Mouse (Mus musculus): ENCODE data around the gene Olfr1230. TPM values are rescaled to one million over a fixed set of nuclear protein-coding genes. Genes with fewer than 3 reads are reported as not detected.

The Olfr1230 gene
- not detected for total RNA-seq (2021)

- no peak for DNase-seq
- intact Hi-C loops (cut with DNase I), result no loop called here
Measured at GRCm38 (mm10) chr2:89297168-89297567, at the start of gene Olfr1230. Gene Olfr1230 (minus strand): TSS chr2:89297268.

GRCm38 (mm10) chr2:89342298-89342697, 45.2 kb upstream of the Olfr1230 start, which contains the start of gene Olfr1233:
Gene Olfr1233 (minus strand): TSS chr2:89342398.
- intact Hi-C loops (cut with DNase I), result no loop called here
- DNase-seq, result no peak

- intact Hi-C loops (cut with DNase I), result no loop called here
- no peak for DNase-seq
Measured at GRCm38 (mm10) chr2:89329575-89329974, 32.5 kb upstream of the Olfr1230 start, which contains the start of gene Olfr1232. Gene Olfr1232 (minus strand): TSS chr2:89329675.

GRCm38 (mm10) chr2:89306974-89307373, 9.9 kb upstream of the Olfr1230 start, which contains the start of gene Olfr1231:
Gene Olfr1231 (minus strand): TSS chr2:89307074.
- DNase-seq, result no peak
- intact Hi-C loops (cut with DNase I), result no loop called here

GRCm38 (mm10) chr2:89287914-89288313, 9.2 kb downstream of the Olfr1230 start, which contains the start of gene Olfr1229:
Gene Olfr1229 (minus strand): TSS chr2:89288014.
- intact Hi-C loops (cut with DNase I), result no loop called here
- DNase-seq, result no peak

- intact Hi-C loops (cut with DNase I), result no loop called here
- DNase-seq, result no peak
Measured at GRCm38 (mm10) chr2:89253962-89254361, 43.1 kb downstream of the Olfr1230 start, which contains the start of gene Olfr1228. Gene Olfr1228 (minus strand): TSS chr2:89254062.

Other genes starting within 250 kb of the Olfr1230 start
- not detected for gene Olfr1218, start 236.1 kb downstream of the Olfr1230 start, total RNA-seq (2021)
- not detected for gene Olfr1219, start 213.8 kb downstream of the Olfr1230 start, total RNA-seq (2021)
- gene Olfr1220, start 190.4 kb downstream of the Olfr1230 start, total RNA-seq (2021), result not detected
- gene Olfr1221, start 180.0 kb downstream of the Olfr1230 start, total RNA-seq (2021), result not detected
- gene Olfr1222, start 164.2 kb downstream of the Olfr1230 start, total RNA-seq (2021), result not detected
- gene Olfr1223, start 145.7 kb downstream of the Olfr1230 start, total RNA-seq (2021), result not detected
- not detected for gene Olfr1224-ps1, start 133.2 kb downstream of the Olfr1230 start, total RNA-seq (2021)
- not detected for gene Olfr1225, start 122.6 kb downstream of the Olfr1230 start, total RNA-seq (2021)
- not detected for gene Olfr1226, start 97.2 kb downstream of the Olfr1230 start, total RNA-seq (2021)
- gene Olfr1228, start 43.2 kb downstream of the Olfr1230 start, total RNA-seq (2021), result not detected
- not detected for gene Olfr1229, start 9.3 kb downstream of the Olfr1230 start, total RNA-seq (2021)
- not detected for gene Olfr1231, start 9.8 kb upstream of the Olfr1230 start, total RNA-seq (2021)
- gene Olfr1232, start 32.4 kb upstream of the Olfr1230 start, total RNA-seq (2021), result not detected
- gene Olfr1233, start 45.1 kb upstream of the Olfr1230 start, total RNA-seq (2021), result not detected
- gene Olfr1234, start 67.6 kb upstream of the Olfr1230 start, total RNA-seq (2021), result not detected
- gene Olfr1238, start 112.4 kb upstream of the Olfr1230 start, total RNA-seq (2021), result not detected
- not detected for gene Olfr1239, start 123.1 kb upstream of the Olfr1230 start, total RNA-seq (2021)
- gene Olfr1240, start 145.7 kb upstream of the Olfr1230 start, total RNA-seq (2021), result not detected
- not detected for gene Olfr1241, start 189.9 kb upstream of the Olfr1230 start, total RNA-seq (2021)
- gene Olfr1242, start 201.1 kb upstream of the Olfr1230 start, total RNA-seq (2021), result not detected
- gene Olfr1243, start 234.2 kb upstream of the Olfr1230 start, total RNA-seq (2021), result not detected